Mouse (Mus musculus): ENCODE results near the gene Cyp3a25. TPM values are rescaled to one million over a fixed set of nuclear protein-coding genes. Genes with fewer than 3 reads are reported as not detected.

The Cyp3a25 gene
- polyA plus RNA-seq (2012; rRNA removed; ENCODE audit: low replicate concordance) = 0.24 TPM in 1 of 2 replicates, not detected in the other

GRCm38 (mm10) chr5:146009509-146009908, at the start of gene Cyp3a25:
Cyp3a25 (minus strand) TSS chr5:146009618.

Other genes starting within 250 kb of the Cyp3a25 start
- gene Cyp3a44, start 203.7 kb downstream of the Cyp3a25 start, polyA plus RNA-seq (2012; rRNA removed; ENCODE audit: low replicate concordance) = not detected in 2 replicates
- gene Cyp3a11, start 129.7 kb downstream of the Cyp3a25 start, polyA plus RNA-seq (2012; rRNA removed; ENCODE audit: low replicate concordance) = 1.8 TPM in 1 of 2 replicates, not detected in the other
- not detected in 2 replicates for gene Cyp3a59, start 69.6 kb upstream of the Cyp3a25 start, polyA plus RNA-seq (2012; rRNA removed; ENCODE audit: low replicate concordance)
- not detected in 2 replicates for gene Gm5565, start 150.9 kb upstream of the Cyp3a25 start, polyA plus RNA-seq (2012; rRNA removed; ENCODE audit: low replicate concordance)
- gene Gm6309, start 161.1 kb upstream of the Cyp3a25 start, polyA plus RNA-seq (2012; rRNA removed; ENCODE audit: low replicate concordance) = not detected in 2 replicates
- 0.86 and 2.0 TPM in 2 replicates for gene 1700001J03Rik, start 175.7 kb upstream of the Cyp3a25 start, polyA plus RNA-seq (2012; rRNA removed; ENCODE audit: low replicate concordance)
- 13.6 and 16.8 TPM in 2 replicates for gene Rnf6, start 211.9 kb upstream of the Cyp3a25 start, polyA plus RNA-seq (2012; rRNA removed; ENCODE audit: low replicate concordance)
- 24.4 and 35.1 TPM in 2 replicates for gene Cdk8, start 221.6 kb upstream of the Cyp3a25 start, polyA plus RNA-seq (2012; rRNA removed; ENCODE audit: low replicate concordance)